Mouse (Mus musculus) forelimb bud, embryonic 11.5 days (tissue): ENCODE data around the gene Ikbip.

Experiments
- DNase-seq: peaks from one replicate; pipeline ENCODE4 v3.0.0-alpha.2; 2012; ENCODE audit warnings: low read depth, low spot score

Ikbip gene

GRCm38 (mm10) chr10:91082550-91083392, at the start of gene Ikbip, which contains the start of gene Apaf1:
TSS of gene Ikbip (plus strand) at chr10:91082940.
TSS of gene Apaf1 (minus strand) at chr10:91082770.
- peak; percentile 99 for DNase-seq

- DNase-seq = peak; percentile 83
Measured at GRCm38 (mm10) chr10:91033942-91034341, 48.8 kb upstream of the Ikbip start.

DNA sequence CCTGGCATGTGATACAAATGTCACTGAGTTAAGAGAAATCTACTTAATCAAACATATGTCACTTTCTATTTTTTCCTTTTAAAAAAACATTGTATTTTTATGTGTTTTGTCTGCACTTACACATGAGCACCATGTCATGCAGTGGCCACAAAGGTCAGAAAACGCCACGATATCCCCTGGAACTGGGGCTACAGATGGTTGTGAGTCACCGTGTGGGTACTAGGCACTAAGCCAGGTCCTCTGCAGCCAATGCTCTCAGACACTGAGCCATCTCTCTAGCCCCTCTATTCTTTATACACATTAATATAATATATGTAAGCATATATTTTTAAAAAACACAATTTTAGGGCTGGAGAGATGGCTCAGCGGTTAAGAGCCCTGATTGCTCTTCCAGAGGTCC, 33.0 kb upstream of the Ikbip start:
- no peak for DNase-seq

DNA sequence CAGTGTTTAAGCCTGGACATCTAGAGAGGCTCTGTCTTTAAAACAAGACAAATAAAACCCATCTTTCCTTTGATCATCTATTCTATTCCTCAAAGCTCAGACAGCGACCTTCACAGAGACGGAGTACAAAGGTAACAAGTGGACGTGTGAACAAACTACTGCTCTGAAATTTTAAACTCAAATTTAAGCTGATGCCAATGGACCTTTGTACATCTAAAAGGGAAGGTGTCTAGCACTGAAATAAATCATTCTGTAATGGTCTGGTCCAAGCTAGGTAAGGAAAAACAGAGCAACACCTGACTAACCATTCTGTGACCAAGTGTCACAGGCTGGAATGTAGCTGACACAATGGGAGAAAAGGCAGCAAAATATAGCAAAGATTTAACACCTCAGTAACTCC, 31.6 kb upstream of the Ikbip start:
- DNase-seq = no peak

DNA sequence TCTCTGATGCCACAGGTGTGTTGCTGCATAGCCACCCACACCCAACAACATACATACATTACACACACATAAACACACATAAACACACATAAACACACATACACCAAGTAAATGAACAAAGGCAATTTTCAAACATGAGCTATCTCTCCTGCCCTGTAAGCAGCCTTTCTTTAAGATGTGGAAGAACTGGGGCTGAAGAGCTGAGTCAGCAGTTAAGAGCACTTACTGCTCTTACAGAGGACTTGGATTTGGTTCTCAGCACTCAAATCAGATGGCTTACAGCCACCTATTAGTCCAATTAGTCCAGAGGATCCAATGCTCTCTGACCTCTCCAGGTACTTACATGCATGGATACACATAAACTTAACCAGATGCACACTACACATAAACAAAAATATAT, 30.0 kb upstream of the Ikbip start:
- no peak for DNase-seq

- DNase-seq = no peak
Measured at GRCm38 (mm10) chr10:91060742-91061141, 22.0 kb upstream of the Ikbip start.

DNA sequence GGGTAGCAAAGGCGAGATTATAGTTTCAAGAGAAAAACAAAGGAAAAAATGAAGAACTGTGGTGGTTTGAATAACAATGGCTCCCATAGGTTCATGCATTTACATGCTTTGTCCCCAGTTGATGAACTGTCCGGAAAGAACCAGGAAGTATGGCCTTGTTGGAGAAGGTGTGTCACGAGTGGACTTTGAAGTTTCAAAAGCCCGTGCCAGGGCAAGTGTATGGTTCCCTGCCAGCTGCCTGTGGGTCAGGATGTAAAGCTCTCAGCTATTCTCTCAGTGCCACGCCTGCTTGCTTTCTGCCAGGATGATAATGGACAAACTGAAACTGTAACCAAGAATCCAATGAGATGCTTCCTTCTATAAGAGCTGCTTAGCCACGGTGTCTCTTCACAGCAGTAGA, 20.4 kb upstream of the Ikbip start:
- DNase-seq = no peak

- DNase-seq = no peak
Measured at GRCm38 (mm10) chr10:91071768-91072167, 11.0 kb upstream of the Ikbip start.

DNA sequence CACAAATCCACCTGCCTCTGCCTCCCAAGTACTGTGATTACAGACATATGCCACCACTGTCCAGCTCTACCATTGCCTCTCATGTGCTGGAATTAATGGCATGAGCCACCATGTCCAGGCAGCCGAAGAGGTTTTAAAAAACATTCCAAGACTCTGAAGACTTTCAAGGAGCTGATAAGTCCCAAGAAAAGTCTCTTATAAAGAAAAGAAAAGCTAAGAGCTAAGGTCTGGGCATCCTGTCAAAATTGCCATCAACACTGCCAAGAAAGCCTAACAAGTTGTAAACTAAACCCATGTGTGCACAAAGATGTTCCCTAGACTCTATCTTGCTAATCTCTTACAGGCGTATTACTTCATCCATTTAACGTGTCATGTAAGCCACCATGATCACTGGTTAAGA, 9.4 kb upstream of the Ikbip start:
- no peak for DNase-seq

DNA sequence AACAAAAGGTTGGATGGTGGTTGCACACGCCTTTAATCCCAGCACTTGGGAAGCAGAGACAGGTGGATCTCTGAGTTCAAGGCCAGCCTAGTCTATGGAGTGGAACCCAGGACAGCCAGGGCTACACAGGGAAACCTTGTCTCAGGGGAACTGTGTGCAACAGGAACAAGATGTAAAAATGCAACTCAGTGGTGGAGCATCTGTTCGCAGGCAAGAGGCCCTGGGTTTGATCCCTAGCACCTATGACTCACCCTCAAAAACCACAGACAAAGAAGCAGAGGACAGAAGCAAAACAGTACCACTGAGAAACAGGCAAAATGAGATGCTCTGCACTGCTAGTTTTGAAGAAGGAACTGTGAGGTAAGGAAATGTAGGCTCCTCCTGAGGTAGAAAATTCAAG, 6.1 kb upstream of the Ikbip start:
- DNase-seq = no peak

DNA sequence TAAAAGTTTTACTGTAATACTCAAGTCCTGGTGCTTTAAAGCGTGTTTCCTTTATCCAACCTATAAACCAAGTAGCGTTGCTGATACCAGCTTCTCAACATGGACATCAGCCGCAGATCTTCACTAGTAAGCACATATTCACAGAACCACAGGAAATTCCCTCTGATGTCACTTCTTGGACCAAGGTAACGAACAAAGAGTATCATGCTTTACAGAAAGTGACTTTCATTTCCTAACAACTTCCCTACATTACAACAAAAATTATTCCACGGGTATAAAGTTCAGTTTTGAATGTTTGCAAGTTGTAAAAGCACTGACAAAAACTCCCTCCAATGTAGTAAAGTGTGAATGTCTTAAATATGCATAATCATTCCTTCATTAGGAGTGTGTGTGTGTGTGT, 2.2 kb upstream of the Ikbip start:
- DNase-seq = no peak

- DNase-seq = peak; percentile 18
Measured at GRCm38 (mm10) chr10:91081959-91082507, 707 bp upstream of the Ikbip start.

GRCm38 (mm10) chr10:91083393-91083927, 720 bp downstream of the Ikbip start:
- DNase-seq = peak; percentile 32

- DNase-seq = no peak
Measured at GRCm38 (mm10) chr10:91092812-91093211, 10.1 kb downstream of the Ikbip start.

DNA sequence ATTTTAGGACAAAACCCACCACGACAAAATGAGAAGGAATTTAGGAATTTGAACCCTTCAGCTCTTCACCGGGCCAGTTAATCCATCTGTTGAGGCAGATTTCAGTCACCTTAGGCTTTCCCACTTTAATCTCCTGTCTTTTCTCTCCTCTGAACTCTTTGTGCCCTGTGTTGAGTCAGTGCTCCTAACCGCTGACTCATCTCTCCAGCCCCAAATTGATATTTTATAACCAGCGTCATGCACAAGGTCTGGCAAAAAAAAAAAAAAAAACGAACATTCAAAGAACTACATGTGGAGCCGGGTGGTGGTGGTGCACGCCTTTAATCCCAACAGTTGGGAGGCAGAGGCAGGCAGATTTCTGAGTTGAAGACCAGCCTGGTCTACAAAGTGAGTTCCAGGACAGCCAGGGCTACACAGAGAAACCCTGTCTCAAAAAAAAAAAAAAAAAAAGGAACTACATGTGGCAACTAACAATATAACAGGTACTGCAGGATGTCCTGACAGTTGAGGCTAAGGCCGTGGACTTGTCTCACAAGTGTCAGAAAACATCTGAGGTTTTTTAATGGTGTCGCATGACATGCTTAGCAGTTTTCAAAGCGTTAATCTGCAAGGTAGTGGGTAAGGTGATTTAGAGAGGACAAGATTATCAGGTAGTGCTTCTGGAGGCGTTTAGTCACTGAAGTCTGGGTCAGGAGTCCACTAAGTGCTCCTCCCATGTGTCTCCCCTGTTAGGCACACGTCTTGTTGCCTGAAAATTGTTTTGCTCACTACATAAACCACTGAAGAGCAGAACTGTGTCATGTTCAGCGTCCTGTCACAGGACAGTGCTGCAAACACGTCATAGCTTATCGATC, 11.7 kb downstream of the Ikbip start:
- no peak for DNase-seq

GRCm38 (mm10) chr10:91098056-91098455, 15.3 kb downstream of the Ikbip start:
- DNase-seq = no peak

DNA sequence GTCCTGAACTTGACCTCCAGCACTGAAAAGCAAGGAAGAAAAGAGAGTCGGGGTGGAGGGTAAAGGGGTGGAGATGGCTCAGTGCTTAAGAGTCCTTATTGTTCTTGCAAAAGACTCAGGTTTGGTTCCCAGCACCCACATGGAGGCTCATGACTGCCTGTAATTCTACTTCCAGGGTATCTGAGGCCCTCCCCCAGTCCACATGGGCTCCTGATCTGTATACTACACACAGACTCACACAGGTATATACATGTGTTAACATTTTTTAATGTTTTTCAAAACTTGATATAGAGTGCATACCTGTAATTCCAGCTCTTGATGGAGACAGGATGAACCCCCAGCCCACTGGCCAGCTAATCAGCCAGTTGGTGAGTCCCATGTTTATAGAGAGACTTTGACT, 17.4 kb downstream of the Ikbip start:
- DNase-seq = no peak

DNA sequence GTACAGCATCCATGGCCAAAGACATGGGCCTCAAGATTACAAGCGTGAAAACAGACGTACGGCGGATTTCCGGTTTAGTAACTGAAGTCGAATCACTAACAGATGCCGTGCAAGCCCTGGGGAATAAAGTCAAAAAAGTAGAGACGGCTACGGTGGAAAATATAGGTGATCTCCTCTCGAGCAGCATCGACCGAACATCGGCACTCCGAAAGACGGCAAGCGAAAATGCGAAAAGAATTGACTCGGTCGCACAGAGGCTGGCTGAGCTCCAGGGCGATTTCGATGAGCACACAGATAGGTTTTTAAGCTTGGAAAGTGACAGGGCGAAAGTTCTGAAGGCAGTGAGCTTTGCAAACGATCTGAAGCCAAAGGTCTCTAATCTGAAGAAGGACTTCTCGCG, 19.2 kb downstream of the Ikbip start:
- DNase-seq = no peak

DNA sequence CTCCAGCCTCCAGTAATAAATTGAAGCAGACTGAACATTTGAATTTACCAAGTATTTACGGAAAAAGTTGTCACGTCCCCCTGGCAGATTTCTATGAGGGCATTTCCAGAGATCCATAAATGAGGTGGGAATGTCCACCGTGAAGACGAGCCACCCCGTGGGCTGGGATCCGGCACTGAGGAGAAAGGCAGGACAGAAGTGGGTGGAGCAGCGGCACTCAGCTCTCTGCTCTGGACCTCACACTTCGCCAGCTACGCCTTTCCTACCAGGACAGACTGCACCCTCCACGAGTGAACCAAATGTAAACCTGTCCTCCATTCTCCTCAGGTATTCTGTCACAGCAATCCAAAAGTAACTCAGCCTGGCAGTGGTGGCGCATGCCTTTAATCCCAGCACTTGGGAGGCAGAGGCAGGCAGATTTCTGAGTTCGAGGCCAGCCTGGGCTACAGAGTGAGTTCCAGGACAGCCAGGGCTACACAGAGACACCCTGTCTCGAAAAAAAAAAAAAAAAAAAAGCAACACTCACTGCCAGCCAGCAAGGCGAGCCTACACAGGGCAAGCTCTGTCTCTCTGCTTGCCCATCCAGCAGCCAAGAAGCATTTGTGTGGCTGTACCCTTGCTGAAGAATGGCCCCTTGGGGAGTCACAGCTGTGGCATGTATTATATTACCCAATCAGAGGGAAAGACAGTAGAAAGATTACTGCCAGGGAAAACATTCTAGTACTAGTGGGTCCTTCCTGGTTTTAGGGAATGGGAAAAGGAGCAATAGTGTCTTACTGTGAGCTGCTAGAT, 20.3 kb downstream of the Ikbip start:
- no peak for DNase-seq

DNA sequence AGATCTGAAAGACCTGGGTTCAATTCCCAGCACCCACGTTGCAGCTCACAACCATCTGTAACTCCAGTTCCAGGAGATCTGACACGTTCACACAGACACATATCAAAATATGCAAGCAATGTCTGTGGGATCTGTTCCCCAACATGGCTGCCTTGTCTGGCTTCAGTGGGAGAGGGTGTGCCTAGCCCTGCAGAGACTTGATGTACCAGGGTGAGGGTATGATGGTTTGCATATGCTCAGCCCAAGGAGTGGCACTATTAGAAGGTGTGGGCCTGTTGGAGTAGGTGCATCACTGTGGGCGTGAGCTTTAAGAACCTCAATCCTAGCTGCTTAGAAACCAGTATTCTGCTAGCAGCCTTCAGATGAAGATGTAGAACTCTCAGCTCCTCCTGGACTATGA, 23.2 kb downstream of the Ikbip start:
- DNase-seq = no peak

DNA sequence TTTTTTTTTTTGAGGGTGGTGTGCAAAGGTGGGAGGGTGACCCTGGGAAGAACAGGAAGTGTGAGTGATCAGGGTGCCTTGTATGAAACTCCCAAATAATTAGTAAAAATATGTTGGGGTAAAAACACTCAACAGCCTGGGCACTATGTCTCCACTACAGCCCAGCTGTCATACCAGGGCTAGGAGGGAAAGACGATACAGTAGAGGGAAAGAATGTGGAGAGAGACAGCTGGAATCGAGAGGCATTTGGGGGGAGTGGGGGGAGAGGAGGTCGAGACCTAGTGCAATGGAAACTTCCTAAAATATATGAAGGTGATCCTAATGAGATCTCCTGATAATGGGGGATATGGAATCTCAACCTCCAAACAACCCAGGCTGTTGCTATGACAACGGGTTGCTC, 27.1 kb downstream of the Ikbip start:
- no peak for DNase-seq
